Mouse (Mus musculus) c-Kit-positive CD71-positive TER-119-negative erythroid progenitor cells, embryonic 14.5 days (primary cell): ENCODE measurements around the gene Dtx3l.
"Not testable (repeated sequence)": the region's sequence is repeated elsewhere in the genome, so short reads cannot be mapped to it uniquely, and the experiment has no call there.

Experiments
- DNase-seq: peaks from one replicate; pipeline ENCODE4 v3.0.0-alpha.2; 2013; ENCODE audit warnings: low read depth

The Dtx3l gene

GRCm38 (mm10) chr16:35938211-35939151 lies at the start of gene Dtx3l, which contains the start of gene Parp9:
Gene Dtx3l (minus strand): TSS chr16:35939151.
Gene Parp9 (plus strand): TSS chr16:35938470.
- peak; percentile 61 for DNase-seq

- no peak for DNase-seq
Observed at GRCm38 (mm10) chr16:35987930-35988329, 49.0 kb upstream of the Dtx3l start.

GRCm38 (mm10) chr16:35984471-35984870 lies 45.5 kb upstream of the Dtx3l start:
- peak; percentile 23 for DNase-seq

- DNase-seq: peak; percentile 53
Observed at GRCm38 (mm10) chr16:35983517-35984101, 44.7 kb upstream of the Dtx3l start.

- peak; percentile 81 for DNase-seq
Observed at GRCm38 (mm10) chr16:35982902-35983516, 44.1 kb upstream of the Dtx3l start.

GRCm38 (mm10) chr16:35982506-35982901 lies 43.6 kb upstream of the Dtx3l start:
- DNase-seq: no peak

- peak; percentile 100 for DNase-seq
Observed at GRCm38 (mm10) chr16:35981363-35981821, 42.4 kb upstream of the Dtx3l start.

GRCm38 (mm10) chr16:35978450-35978849 lies 39.5 kb upstream of the Dtx3l start, which contains the start of gene Kpna1:
Gene Kpna1 (plus strand): TSS chr16:35978750.
- DNase-seq: not testable (repeated sequence)

- no peak for DNase-seq
Observed at GRCm38 (mm10) chr16:35974021-35974420, 35.1 kb upstream of the Dtx3l start.

GRCm38 (mm10) chr16:35968149-35968548 lies 29.2 kb upstream of the Dtx3l start:
- DNase-seq: no peak

GRCm38 (mm10) chr16:35967319-35967718 lies 28.4 kb upstream of the Dtx3l start:
- no peak for DNase-seq

- no peak for DNase-seq
Observed at GRCm38 (mm10) chr16:35966411-35967115, 27.6 kb upstream of the Dtx3l start.

GRCm38 (mm10) chr16:35965991-35966390 lies 27.0 kb upstream of the Dtx3l start:
- not testable (repeated sequence) for DNase-seq

GRCm38 (mm10) chr16:35952628-35953130 lies 13.7 kb upstream of the Dtx3l start:
- DNase-seq: no peak

GRCm38 (mm10) chr16:35951216-35951615 lies 12.3 kb upstream of the Dtx3l start:
- DNase-seq: no peak

- no peak for DNase-seq
Observed at GRCm38 (mm10) chr16:35949264-35949663, 10.3 kb upstream of the Dtx3l start.

GRCm38 (mm10) chr16:35941382-35941781 lies 2.4 kb upstream of the Dtx3l start:
- DNase-seq: peak; percentile 35

GRCm38 (mm10) chr16:35939690-35940089 lies 739 bp upstream of the Dtx3l start:
- DNase-seq: peak; percentile 80

GRCm38 (mm10) chr16:35939261-35939660 lies 310 bp upstream of the Dtx3l start:
- DNase-seq: peak; percentile 31

GRCm38 (mm10) chr16:35933181-35933580 lies 5.8 kb downstream of the Dtx3l start:
- no peak for DNase-seq

GRCm38 (mm10) chr16:35932179-35933055 lies 6.5 kb downstream of the Dtx3l start:
- DNase-seq: no peak
